Mouse (Mus musculus) MEL (cell line): ENCODE data around the gene Ndel1. TPM values are rescaled to one million over a fixed set of nuclear protein-coding genes. Genes with fewer than 3 reads are reported as not detected.

Source experiments
- DNase-seq: peaks from one replicate; pipeline ENCODE4 v3.0.0; 2011; ENCODE audit warnings: low read depth, low spot score
- H3K27ac ChIP-seq: 2 replicates; pipeline ENCODE4 v1.5.1; 2012; ENCODE audit warnings: low read depth, mild to moderate bottlenecking, control low read depth, low read length, moderate library complexity; ENCODE audit not compliant: control insufficient read depth
- H3K27me3 ChIP-seq, 2 experiments: fragments of 150-350 bp in 1 of 2; sonication (generic) in 1 of 2; 2 replicates each; pipeline ENCODE4 v1.6.1; 2012; ENCODE audit warnings: low read length in 2 of 2, mild to moderate bottlenecking in 2 of 2, improper control_type of control experiment in 1 of 2, moderate library complexity in 1 of 2; ENCODE audit not compliant: insufficient read depth in 2 of 2, control insufficient read depth in 1 of 2
- H3K36me3 ChIP-seq, 2 experiments: 2 replicates each; pipeline ENCODE4 v1.6.1; 2012 to 2014; ENCODE audit warnings: low read length in 2 of 2, improper control_type of control experiment in 1 of 2, inconsistent platforms in 1 of 2, mild to moderate bottlenecking in 1 of 2; ENCODE audit not compliant: insufficient read depth in 2 of 2, control insufficient read depth in 1 of 2
- H3K4me1 ChIP-seq, 2 experiments: fragments of 150-350 bp in 1 of 2; sonication (generic) in 1 of 2; 2 replicates each; pipeline ENCODE4 v1.6.1; 2012; ENCODE audit warnings: low read length in 2 of 2, improper control_type of control experiment in 1 of 2, mild to moderate bottlenecking in 1 of 2; ENCODE audit not compliant: insufficient read depth in 2 of 2, control insufficient read depth in 1 of 2
- H3K4me3 ChIP-seq, 2 experiments: fragments of 150-350 bp in 1 of 2; sonication (generic) in 1 of 2; 2 replicates each; pipeline ENCODE4 v1.5.1; 2012; ENCODE audit warnings: low read depth in 2 of 2, low read length in 2 of 2, mild to moderate bottlenecking in 2 of 2, moderate library complexity in 2 of 2, control low read depth in 1 of 2, improper control_type of control experiment in 1 of 2; ENCODE audit not compliant: control insufficient read depth in 1 of 2, insufficient read depth in 1 of 2
- H3K79me2 ChIP-seq: 2 replicates; pipeline ENCODE4 v1.6.1; 2012; ENCODE audit warnings: mild to moderate bottlenecking, low read length, moderate library complexity; ENCODE audit not compliant: control insufficient read depth, poor library complexity, insufficient read depth
- H3K9ac ChIP-seq: 2 replicates; pipeline ENCODE4 v1.6.1; 2012; ENCODE audit warnings: low read depth, mild to moderate bottlenecking, control low read depth, low read length, moderate library complexity; ENCODE audit not compliant: control insufficient read depth, poor library complexity, severe bottlenecking
- H3K9me3 ChIP-seq: fragments of 150-350 bp; sonication (generic); replicated peaks from 2 replicates; pipeline ENCODE4 v1.6.1; 2012; ENCODE audit warnings: mild to moderate bottlenecking, low read length, improper control_type of control experiment, moderate library complexity; ENCODE audit not compliant: insufficient read depth
- CHD1 ChIP-seq: IDR thresholded peaks from 2 replicates; pipeline ENCODE4 v1.6.1; 2012; ENCODE audit warnings: low read depth, mild to moderate bottlenecking, inconsistent platforms, low read length, improper control_type of control experiment
- E2F4 ChIP-seq: IDR thresholded peaks from 2 replicates; pipeline ENCODE4 v1.6.1; 2011; ENCODE audit warnings: low read depth, low read length, improper control_type of control experiment, borderline replicate concordance
- EP300 ChIP-seq, 2 experiments: IDR thresholded peaks; 2 replicates each; pipeline ENCODE4 v1.6.1; 2011; ENCODE audit warnings: improper control_type of control experiment in 2 of 2, low read length in 2 of 2, low read depth in 1 of 2, mild to moderate bottlenecking in 1 of 2
- ETS1 ChIP-seq: IDR thresholded peaks from 2 replicates; pipeline ENCODE4 v1.6.1; 2012; ENCODE audit warnings: low read depth, mild to moderate bottlenecking, inconsistent platforms, low read length, improper control_type of control experiment, moderate library complexity
- GABPA ChIP-seq: IDR thresholded peaks from 2 replicates; pipeline ENCODE4 v1.6.1; 2012; ENCODE audit warnings: low read depth, mild to moderate bottlenecking, inconsistent platforms, low read length, improper control_type of control experiment, moderate library complexity
- HCFC1 ChIP-seq: IDR thresholded peaks from 2 replicates; pipeline ENCODE4 v1.6.1; 2012; ENCODE audit warnings: low read depth, mild to moderate bottlenecking, inconsistent platforms, low read length, improper control_type of control experiment, moderate library complexity
- JUND ChIP-seq: IDR thresholded peaks from 2 replicates; pipeline ENCODE4 v1.6.1; 2011; ENCODE audit warnings: low read depth, mild to moderate bottlenecking, improper control_type of control experiment, low read length
- MAFK ChIP-seq: IDR thresholded peaks from 2 replicates; pipeline ENCODE4 v1.6.1; 2011; ENCODE audit warnings: low read depth, mild to moderate bottlenecking, low read length, improper control_type of control experiment, borderline replicate concordance
- MAX ChIP-seq: IDR thresholded peaks from 2 replicates; pipeline ENCODE4 v1.6.1; 2011; ENCODE audit warnings: low read length, improper control_type of control experiment
- MAZ ChIP-seq: IDR thresholded peaks from 2 replicates; pipeline ENCODE4 v1.6.1; 2012; ENCODE audit warnings: low read depth, mild to moderate bottlenecking, inconsistent platforms, low read length, improper control_type of control experiment
- MXI1 ChIP-seq: IDR thresholded peaks from 2 replicates; pipeline ENCODE4 v1.6.1; 2011; ENCODE audit warnings: mild to moderate bottlenecking, low read depth, low read length, improper control_type of control experiment
- MYB ChIP-seq: IDR thresholded peaks from 2 replicates; pipeline ENCODE4 v1.6.1; 2011; ENCODE audit warnings: mild to moderate bottlenecking, low read depth, low read length, improper control_type of control experiment
- POLR2AphosphoS2 ChIP-seq: IDR thresholded peaks from 2 replicates; pipeline ENCODE4 v1.6.1; 2011; ENCODE audit warnings: low read length, improper control_type of control experiment
- RAD21 ChIP-seq: IDR thresholded peaks from 2 replicates; pipeline ENCODE4 v1.6.1; 2011; ENCODE audit warnings: mild to moderate bottlenecking, low read depth, low read length, improper control_type of control experiment
- SIN3A ChIP-seq: IDR thresholded peaks from 2 replicates; pipeline ENCODE4 v1.6.1; 2012; ENCODE audit warnings: low read length, improper control_type of control experiment, inconsistent platforms
- TBP ChIP-seq: IDR thresholded peaks from 2 replicates; pipeline ENCODE4 v1.8.0; 2011; ENCODE audit warnings: low read depth, low read length, improper control_type of control experiment
- USF1 ChIP-seq: IDR thresholded peaks from 2 replicates; pipeline ENCODE4 v1.6.1; 2014; ENCODE audit warnings: low read depth, mild to moderate bottlenecking, inconsistent platforms, low read length, improper control_type of control experiment, moderate library complexity
- ZC3H11A ChIP-seq: IDR thresholded peaks from 2 replicates; pipeline ENCODE4 v1.6.1; 2012; ENCODE audit warnings: low read depth, mild to moderate bottlenecking, inconsistent platforms, low read length, improper control_type of control experiment
- ZMIZ1 ChIP-seq: IDR thresholded peaks from 2 replicates; pipeline ENCODE4 v1.6.1; 2012; ENCODE audit warnings: low read depth, mild to moderate bottlenecking, inconsistent platforms, low read length, improper control_type of control experiment, moderate library complexity
- polyA plus RNA-seq, 2 experiments: library from polyadenylated mRNA; stranded (reverse) in 1 of 2; unstranded in 1 of 2; fragments of >175 nt in 1 of 2; fragments of >200 nt in 1 of 2; gene quantifications; 2 replicates each; pipeline versions ENCODE4 v1.2.1 to v1.2.4; 2012; ENCODE audit warnings: low replicate concordance in 2 of 2, low read depth in 1 of 2; ENCODE audit not compliant: insufficient read length in 2 of 2, insufficient read depth in 1 of 2, missing spikeins in 1 of 2
- total RNA-seq: library from RNA; depleted of rRNA; stranded (reverse); fragments of 300-350 nt; gene quantifications from 2 replicates; pipeline ENCODE4 v1.2.3, GENCODE M21; 2012

The Ndel1 gene
- total and polyA plus RNA-seq, 3 experiments, result 55.0 to 70.7 (median 61.2) TPM

GRCm38 (mm10) chr11:68902367-68902766 is 30.7 kb upstream of the Ndel1 start (continued):
- TF ChIP-seq MYB (no peak), ZC3H11A (no peak), MXI1 (no peak), HCFC1 (no peak), ETS1 (no peak), MAZ (no peak), TBP (0 out of 2 replicates have a peak, but pooled peaks have one; percentile 7), MAFK (no peak), USF1 (no peak), MAX (no peak), SIN3A (peak; percentile 12; the same call in 1 of the 2 replicates), GABPA (no peak), EP300 (IDR thresholded peaks at IDR 0.05; ENCODE audit: low read depth in 1 of 2, low read length in 2 of 2) (no peak; a peak in 1 of 4 replicates)

- Histone ChIP-seq H3K9ac (peak overlapping the region; percentile 92), H3K27me3 (no peaks in the 10 kb centered on the region), H3K36me3 (peaks cover 25 to 48% of the 10 kb centered on the region in 2 experiments), H3K79me2 (peaks cover 22% of the 10 kb centered on the region), H3K9me3 (no peaks in the 10 kb centered on the region), H3K4me1 (peaks cover 3 to 47% of the 10 kb centered on the region in 2 experiments; a peak in 2 of 4 replicates), H3K27ac (peak overlapping the region; percentile 81), H3K4me3 (peak overlapping the region; percentile 84 to 88)
- TF ChIP-seq ZMIZ1 (no peak), MXI1 (no peak), CHD1 (peak; percentile 97; the same call in 1 of the 2 replicates), USF1 (no peak), POLR2AphosphoS2 (0 out of 2 replicates have a peak, but pooled peaks have one; percentile 3), RAD21 (no peak), JUND (peak; percentile 12; the same call in 1 of the 2 replicates), E2F4 (0 out of 2 replicates have a peak, but pooled peaks have one; percentile 41)
- DNase-seq, result no peak
Measured at GRCm38 (mm10) chr11:68902047-68902364, 30.3 kb upstream of the Ndel1 start.
